In the genomic region with DNA sequence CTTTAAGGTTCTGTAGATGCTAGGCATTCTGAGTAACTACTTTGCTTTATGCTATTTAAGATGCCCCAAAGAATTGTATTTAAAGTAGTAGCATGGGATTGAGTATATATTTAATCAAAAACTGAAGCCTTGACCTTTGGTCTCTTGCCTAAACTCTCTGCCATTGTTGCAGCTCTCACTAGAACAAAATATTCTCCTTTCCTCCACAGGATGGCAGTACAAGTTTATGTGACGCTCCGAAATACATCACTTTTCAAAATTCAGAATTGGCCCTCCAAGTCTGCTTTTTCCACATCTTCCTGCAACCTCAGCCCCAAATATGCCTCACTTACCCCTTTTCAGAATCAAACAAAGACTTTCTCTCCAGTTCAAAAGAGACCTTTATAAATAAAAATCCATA, we compare ENCODE assay signal across 14 mouse cellular contexts.
DNase-seq lines count a peak whose midpoint lies in the region; ATAC-seq and TF ChIP-seq lines count a peak whose summit lies in the region.
"Had no signal": no experiment of that assay in that cellular context is flagged by ENCODE, and none has a peak within 500 bp of the region (broad histone marks: within the 10 kb centered on the region; RNA-seq: fewer than 3 reads in every experiment).

No protein-coding gene starts in this region.

- peak; percentile 26 to 49 for DNase-seq in layer of hippocampus, adult 2 months (ENCODE audit: low spot score in 2 of 2)
- DNase-seq in layer of hippocampus, adult 11-12 months (ENCODE audit: low spot score) = no peak
- peak; percentile 6 for DNase-seq in CH12.LX (ENCODE audit: extremely low read depth)
- DNase-seq in Patski (ENCODE audit: low read depth, low spot score) = no peak
- peak; percentile 73 for DNase-seq in hindbrain, postnatal 0 days (ENCODE audit: low spot score)
- no peak for DNase-seq in thymus, postnatal 25 days
- no peak for DNase-seq in heart, adult 11 months
- DNase-seq: adrenal gland, postnatal 14 days; cerebellum, adult 18-20 months; gastrocnemius, postnatal 14 days; kidney, adult 9 months had no signal

- TF ChIP-seq RAD21 in CH12.LX (IDR thresholded peaks at IDR 0.05; ENCODE audit: low read depth, low read length) = peak; percentile 26

- H3K27me3 ChIP-seq in CH12.LX (replicated peaks) (no peaks in the 10 kb centered on the region), Patski (no peaks in the 10 kb centered on the region)
- no peaks in the 10 kb centered on the region for H3K27me3 ChIP-seq in hindbrain, postnatal 0 days (ENCODE audit: insufficient read depth, low read length)
- H3K27me3 ChIP-seq: heart, embryonic 15.5 days; midbrain, embryonic 12.5 days had no signal

- CTCF ChIA-PET in Patski (lab: Charles Lee) = interaction anchor here (0.8 to 2.3 kb wide), 4 partner anchors 70 to 1728 kb away, joined by 3 to 7 read pairs (median 5); no protein-coding TSS in a partner anchor

- H3K79me2 ChIP-seq in CH12.LX (replicated peaks; ENCODE audit: control insufficient read depth, extremely low read depth, insufficient read depth, poor library complexity, severe bottlenecking) = no peaks in the 10 kb centered on the region

- in situ Hi-C loops in CH12.LX (cut with MboI; ENCODE audit: low pct_ligation_motif_present, low pct_unique_long_range_greater_than_20kb, low sequenced_read_pairs) (no loop called here), Patski (cut with MboI; ENCODE audit: low pct_unique_long_range_greater_than_20kb) (loop anchor here (5.0 to 25.0 kb wide), 4 partner anchors 719 to 1919 kb away; partner anchors contain the start of gene Lin7c)

- 63% methylated on average over 2 of the region's 2 CpGs for WGBS in hindbrain, postnatal 0 days

- no peaks in the 10 kb centered on the region for H3K36me3 ChIP-seq in CH12.LX (replicated peaks in 1 of 2; ENCODE audit: control insufficient read depth in 1 of 2, insufficient read depth in 1 of 2, low read length in 1 of 2)
- H3K36me3 ChIP-seq in hindbrain, postnatal 0 days (ENCODE audit: insufficient read depth, low read length) = no peaks in the 10 kb centered on the region
- H3K36me3 ChIP-seq: heart, embryonic 15.5 days; midbrain, embryonic 12.5 days had no signal

- no peak overlapping the region for H3K4me3 ChIP-seq in layer of hippocampus, adult 2 months
- H3K4me3 ChIP-seq in CH12.LX (replicated peaks in 1 of 3; ENCODE audit: low read depth in 2 of 3, low read length in 2 of 3, poor library complexity in 1 of 3) = no peak overlapping the region
- no peak overlapping the region for H3K4me3 ChIP-seq in hindbrain, postnatal 0 days (ENCODE audit: low read length)
- H3K4me3 ChIP-seq: erythroblast, embryonic 14.5 days; heart, embryonic 15.5 days; midbrain, embryonic 12.5 days had no signal

- no peak overlapping the region for H3K27ac ChIP-seq in layer of hippocampus, adult 2 months
- no peak overlapping the region for H3K27ac ChIP-seq in CH12.LX (ENCODE audit: insufficient read depth, low read depth)
- H3K27ac ChIP-seq in hindbrain, postnatal 0 days = no peak overlapping the region
- H3K27ac ChIP-seq: heart, embryonic 15.5 days; midbrain, embryonic 12.5 days had no signal

- TF ChIP-seq EP300 in CH12.LX (IDR thresholded peaks at IDR 0.05; ENCODE audit: low read length) = no peak

- TF ChIP-seq POLR2A in CH12.LX (IDR thresholded peaks at IDR 0.05; ENCODE audit: low read depth, low read length) = no peak

- peaks cover 4% of the 10 kb centered on the region for H3K9me3 ChIP-seq in CH12.LX (replicated peaks; ENCODE audit: low read length)
- H3K9me3 ChIP-seq in hindbrain, postnatal 0 days (ENCODE audit: low read length) = no peaks in the 10 kb centered on the region
- H3K9me3 ChIP-seq: heart, embryonic 15.5 days; midbrain, embryonic 12.5 days had no signal

- TF ChIP-seq CTCF in layer of hippocampus, adult 2 months (conservative IDR thresholded peaks at IDR 0.05) = peak; percentile 84
- no peak for TF ChIP-seq CTCF in CH12.LX (conservative IDR thresholded peaks at IDR 0.05 in 1 of 2, IDR thresholded peaks at IDR 0.05 in 1 of 2; ENCODE audit: low read depth in 2 of 2, low read length in 2 of 2)
- TF ChIP-seq CTCF in Patski (IDR thresholded peaks at IDR 0.05) = peak; percentile 65
- peak; percentile 68 for TF ChIP-seq CTCF in hindbrain, postnatal 0 days (IDR thresholded peaks at IDR 0.05; ENCODE audit: low read depth)

- ATAC-seq in Patski = no peak
- no peak for ATAC-seq in hindbrain, postnatal 0 days

- no peak overlapping the region for H3K4me2 ChIP-seq in CH12.LX (ENCODE audit: insufficient read depth, low read depth, poor library complexity, severe bottlenecking)
- H3K4me2 ChIP-seq in hindbrain, postnatal 0 days (ENCODE audit: low read depth, low read length) = no peak overlapping the region
- H3K4me2 ChIP-seq: heart, embryonic 15.5 days; midbrain, embryonic 12.5 days had no signal

- POLR2A ChIA-PET in Patski (lab: Charles Lee) = no interaction called here

- dilution Hi-C loops in CH12.LX (cut with MboI; ENCODE audit: extremely low pct_ligation_motif_present, extremely low pct_unique_long_range_greater_than_20kb, low sequenced_read_pairs) = no loop called here

- no peak overlapping the region for H3K9ac ChIP-seq in CH12.LX (ENCODE audit: insufficient read depth, low read depth)
- no peak overlapping the region for H3K9ac ChIP-seq in hindbrain, postnatal 0 days (replicated peaks; ENCODE audit: low read length)
- H3K9ac ChIP-seq: heart, embryonic 15.5 days; midbrain, embryonic 12.5 days had no signal

- no peaks in the 10 kb centered on the region for H3K4me1 ChIP-seq in CH12.LX (ENCODE audit: control insufficient read depth in 1 of 2, insufficient read depth in 2 of 2)
- no peaks in the 10 kb centered on the region for H3K4me1 ChIP-seq in hindbrain, postnatal 0 days (ENCODE audit: insufficient read depth, low read length)
- H3K4me1 ChIP-seq: heart, embryonic 15.5 days had no signal

TF ChIP-seq in CH12.LX, 34 proteins besides CTCF, POLR2A, EP300 and RAD21:
- TF ChIP-seq MAFK (IDR thresholded peaks at IDR 0.05; ENCODE audit: insufficient replicate concordance, low read length) (no peak), PAX5 (IDR thresholded peaks at IDR 0.05; ENCODE audit: low read length) (no peak), NELFE (IDR thresholded peaks at IDR 0.05; ENCODE audit: low read depth, low read length) (no peak), MXI1 (IDR thresholded peaks at IDR 0.05; ENCODE audit: low read depth, low read length) (no peak), SIN3A (IDR thresholded peaks at IDR 0.05; ENCODE audit: low read length) (no peak), ZKSCAN1 (IDR thresholded peaks at IDR 0.05; ENCODE audit: borderline replicate concordance, low read depth, low read length) (no peak), USF1 (IDR thresholded peaks at IDR 0.05; ENCODE audit: low read depth, low read length) (no peak), CHD2 (IDR thresholded peaks at IDR 0.05; ENCODE audit: low read length) (no peak), MAX (IDR thresholded peaks at IDR 0.05; ENCODE audit: low read length) (no peak), JUN (IDR thresholded peaks at IDR 0.05; ENCODE audit: insufficient read depth, low read depth, low read length) (no peak), SMC3 (IDR thresholded peaks at IDR 0.05; ENCODE audit: low read depth, low read length) (no peak), ZC3H11A (IDR thresholded peaks at IDR 0.05; ENCODE audit: low read depth, low read length) (no peak), E2F4 (IDR thresholded peaks at IDR 0.05; ENCODE audit: insufficient replicate concordance, low read depth, low read length) (no peak), GABPA (IDR thresholded peaks at IDR 0.05; ENCODE audit: insufficient replicate concordance, low read depth, low read length) (no peak), HCFC1 (IDR thresholded peaks at IDR 0.05; ENCODE audit: low read depth, low read length) (no peak), JUND (conservative IDR thresholded peaks at IDR 0.05; ENCODE audit: low read depth, low read length) (no peak), ELF1 (IDR thresholded peaks at IDR 0.05; ENCODE audit: low read depth, low read length) (no peak)

Comparison
In these comparisons a context has a peak if more than half of its experiments do, and no peak if none do; other contexts are left out.
1. DNase-seq: peak in layer of hippocampus, adult 2 months (2 of 2), CH12.LX (single experiment) and hindbrain, postnatal 0 days (single experiment); none in layer of hippocampus, adult 11-12 months (single experiment), Patski (single experiment), thymus, postnatal 25 days (single experiment) and heart, adult 11 months (single experiment).
2. CTCF ChIP-seq: peak in layer of hippocampus, adult 2 months (single experiment), Patski (single experiment) and hindbrain, postnatal 0 days (single experiment); none in CH12.LX (0 of 2).